Mouse (Mus musculus) heart, embryonic 11.5 days (tissue): ENCODE data around the gene Sgta. TPM values are rescaled to one million over a fixed set of nuclear protein-coding genes. Genes with fewer than 3 reads are reported as not detected.
"Not testable (repeated sequence)": the region's sequence is repeated elsewhere in the genome, so short reads cannot be mapped to it uniquely, and the experiment has no call there.

Source experiments
- ATAC-seq: fragments of 200-750 bp; cut with Nextera tagmentation; replicated peaks from 2 replicates; pipeline ENCODE4 v1.8.0; 2017; ENCODE audit warnings: moderate library complexity; ENCODE audit not compliant: insufficient number of reproducible peaks, low FRiP score, low TSS enrichment
- H3K27ac ChIP-seq: fragments of 300-500 bp; sonication (generic); 2 replicates; pipeline ENCODE4 v1.5.1; 2014; ENCODE audit warnings: mild to moderate bottlenecking, low read depth, low read length
- H3K27me3 ChIP-seq: fragments of 300-500 bp; sonication (generic); 2 replicates; pipeline ENCODE4 v1.6.1; 2014; ENCODE audit warnings: mild to moderate bottlenecking, low read length, mixed read lengths; ENCODE audit not compliant: control insufficient read depth, insufficient read depth
- H3K36me3 ChIP-seq: fragments of 300-500 bp; sonication (generic); 2 replicates; pipeline ENCODE4 v1.6.1; 2014; ENCODE audit warnings: mild to moderate bottlenecking, low read length, moderate library complexity, mixed read lengths; ENCODE audit not compliant: control insufficient read depth, insufficient read depth
- H3K4me1 ChIP-seq: fragments of 300-500 bp; sonication (generic); 2 replicates; pipeline ENCODE4 v1.6.1; 2014; ENCODE audit warnings: low read length; ENCODE audit not compliant: control insufficient read depth, insufficient read depth
- H3K4me2 ChIP-seq: fragments of 300-500 bp; sonication (generic); 2 replicates; pipeline ENCODE4 v1.6.1; 2014; ENCODE audit warnings: mild to moderate bottlenecking, moderate library complexity
- H3K4me3 ChIP-seq: fragments of 300-500 bp; sonication (generic); 2 replicates; pipeline ENCODE4 v1.5.1; 2014; ENCODE audit warnings: low read depth, low read length
- H3K9ac ChIP-seq: fragments of 300-500 bp; sonication (generic); 2 replicates; pipeline ENCODE4 v1.6.1; 2014; ENCODE audit warnings: mild to moderate bottlenecking, low read depth, low read length, moderate library complexity
- H3K9me3 ChIP-seq: fragments of 300-500 bp; sonication (generic); replicated peaks from 2 replicates; pipeline ENCODE4 v1.6.1; 2016; ENCODE audit warnings: low read length; ENCODE audit not compliant: control insufficient read depth
- WGBS: fragments of 180-500 bp; shearing (Covaris S2); extraction: QIAGEN DNeasy Blood & Tissue Kit; methylation state at CpG from one replicate; pipeline ENCODE4 v1.1.7; 2014; ENCODE audit not compliant: insufficient replicate concordance; 5-methylcytosine and 5-hydroxymethylcytosine counted together
- polyA plus RNA-seq: library from polyadenylated mRNA; unstranded; fragments of >200 nt; fragmentation: Nextera tagmentation; extraction: Ambion mirVana; gene quantifications from 2 replicates; pipeline ENCODE4 v1.2.1, GENCODE M21; 2014

Gene Sgta
- polyA plus RNA-seq, 1 experiment from 2014 or later: 130 TPM

DNA sequence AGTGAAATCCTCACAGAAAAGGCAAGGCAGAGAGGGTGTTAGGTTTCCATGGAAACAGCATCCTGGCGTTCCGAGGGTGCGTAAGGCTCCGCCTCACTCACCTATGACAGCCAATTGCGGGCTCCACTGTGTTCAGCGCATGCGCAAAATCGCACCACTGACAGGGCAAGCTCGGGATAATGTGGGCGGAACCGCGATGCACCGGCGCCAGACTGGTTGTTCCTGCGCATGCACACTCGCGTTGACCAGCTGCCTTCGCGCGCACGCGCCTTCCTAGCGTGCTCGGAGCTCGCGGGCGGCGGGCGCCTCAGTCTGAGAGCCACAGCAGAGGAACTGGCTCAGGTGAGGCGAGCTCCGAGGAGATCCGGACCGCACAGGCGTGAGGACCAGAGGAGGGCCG lies 9.9 kb upstream of the Sgta start, which contains the start of gene Thop1:
TSS of gene Thop1 (plus strand) at position 200 of the 400 bp plus-strand sequence.
- WGBS: under 1% methylated on average over 35 of the region's 35 CpGs
- Histone ChIP-seq H3K9ac (peak within 1 kb of the TSS; percentile 79), H3K4me1 (peaks cover 6% of the 10 kb centered on the region; the same call in 1 of the 2 replicates), H3K4me3 (peak within 1 kb of the TSS; percentile 63), H3K9me3 (no peaks in the 10 kb centered on the region), H3K36me3 (peaks cover 12% of the 10 kb centered on the region), H3K27me3 (no peaks in the 10 kb centered on the region), H3K4me2 (peak within 1 kb of the TSS; percentile 74), H3K27ac (no peak within 1 kb of the TSS)
- ATAC-seq: peak; percentile 84

DNA sequence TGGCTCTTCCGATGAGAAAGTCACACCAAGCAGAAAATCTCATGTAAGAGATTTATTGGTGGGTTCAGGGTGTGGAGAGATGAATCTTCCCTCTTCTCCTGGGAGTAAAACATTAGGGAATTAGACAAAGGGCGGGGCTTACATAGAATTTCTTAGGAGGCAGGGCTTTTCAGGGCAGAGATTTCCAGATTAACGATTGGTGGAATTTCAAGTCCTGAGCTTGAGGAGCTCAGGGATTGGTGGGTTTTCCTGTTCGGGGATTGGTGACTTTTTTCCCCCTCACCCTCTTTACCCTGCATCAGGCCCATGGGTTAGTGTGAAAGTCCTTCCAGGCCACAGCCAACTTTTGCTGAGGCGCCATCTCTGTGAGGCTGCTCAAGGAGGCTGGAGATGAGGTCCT lies 8.7 kb upstream of the Sgta start:
- peaks cover 8% of the 10 kb centered on the region for H3K36me3 ChIP-seq
- no peak overlapping the region for H3K27ac ChIP-seq
- no peak overlapping the region for H3K9ac ChIP-seq
- H3K27me3 ChIP-seq: no peaks in the 10 kb centered on the region
- H3K4me2 ChIP-seq: no peak overlapping the region
- no peaks in the 10 kb centered on the region for H3K9me3 ChIP-seq
- no peak for ATAC-seq
- peaks cover 6% of the 10 kb centered on the region; the same call in 1 of the 2 replicates for H3K4me1 ChIP-seq
- 68% methylated on average over 5 of the region's 5 CpGs for WGBS
- no peak overlapping the region for H3K4me3 ChIP-seq

DNA sequence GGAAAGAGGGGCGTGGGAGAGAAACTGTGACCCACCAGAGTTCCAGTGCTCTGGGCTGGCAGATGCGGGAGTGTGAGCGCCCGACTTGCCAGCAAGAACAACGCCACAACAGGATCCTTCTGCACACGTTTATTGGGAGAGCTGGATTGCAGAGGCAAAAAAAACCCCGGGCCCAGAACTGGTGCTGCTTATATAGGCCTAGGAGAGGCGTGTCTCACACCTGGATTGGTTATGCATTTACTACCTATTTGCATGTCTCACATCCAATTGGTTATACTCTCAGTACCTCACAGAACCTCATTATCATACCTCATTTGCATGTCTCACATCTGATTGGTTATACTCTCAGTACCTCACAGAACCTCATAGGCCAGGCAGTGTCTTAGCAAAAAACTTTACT lies 4.5 kb upstream of the Sgta start:
- not testable (repeated sequence) for ATAC-seq, H3K27me3 ChIP-seq, H3K9me3 ChIP-seq, H3K4me2 ChIP-seq, H3K36me3 ChIP-seq, H3K4me3 ChIP-seq, H3K9ac ChIP-seq, H3K4me1 ChIP-seq, H3K27ac ChIP-seq
- WGBS: 81% methylated on average over 8 of the region's 8 CpGs

DNA sequence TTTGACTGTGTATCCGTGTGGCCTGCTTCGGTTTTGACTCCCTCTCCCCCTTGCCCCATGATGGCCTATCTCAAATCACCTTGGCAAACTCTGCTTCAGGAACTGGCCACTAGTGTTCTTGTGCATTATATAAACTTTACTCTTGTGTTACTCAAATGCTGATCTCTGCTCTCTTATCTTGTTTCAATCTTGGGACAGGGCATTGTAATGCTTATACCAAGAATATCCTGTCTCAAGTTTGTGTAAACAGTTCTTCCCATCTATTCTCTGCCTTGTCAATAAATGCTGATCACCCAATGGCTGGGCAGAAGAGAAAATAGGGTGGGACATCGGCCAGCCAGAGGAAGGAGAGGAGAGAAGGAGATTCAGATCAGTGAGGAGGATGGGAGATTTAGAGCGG lies 2.7 kb upstream of the Sgta start:
- Histone ChIP-seq H3K4me1 (peaks cover 11% of the 10 kb centered on the region), H3K27me3 (no peaks in the 10 kb centered on the region), H3K4me2 (no peak overlapping the region), H3K36me3 (no peaks in the 10 kb centered on the region), H3K27ac (no peak overlapping the region), H3K9me3 (no peaks in the 10 kb centered on the region), H3K4me3 (no peak overlapping the region), H3K9ac (no peak overlapping the region)
- ATAC-seq: no peak
- WGBS: 61% methylated on average over 4 of the region's 4 CpGs

DNA sequence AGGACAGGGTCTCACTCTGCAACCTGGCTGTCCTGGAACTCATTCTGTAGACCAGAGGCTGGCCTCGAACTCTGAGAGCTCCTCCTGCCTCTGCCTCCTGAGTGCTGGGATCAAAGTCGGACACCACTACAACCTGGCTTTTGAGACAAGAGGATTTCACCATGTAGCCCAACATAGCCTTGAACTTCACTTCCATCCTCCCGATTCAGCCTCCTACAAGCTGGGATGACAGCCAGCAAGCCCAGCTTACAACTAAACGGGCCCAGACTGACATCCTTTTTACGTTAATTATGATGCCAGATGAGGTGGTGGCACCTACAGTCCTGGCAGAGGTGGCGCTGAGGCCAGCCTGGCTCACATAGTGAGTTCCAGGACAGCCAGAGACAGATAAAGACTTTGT lies 1.1 kb downstream of the Sgta start:
- H3K36me3 ChIP-seq: no peaks in the 10 kb centered on the region; the same call in 1 of the 2 replicates
- H3K27ac ChIP-seq: no peak overlapping the region
- H3K4me2 ChIP-seq: peak overlapping the region; percentile 87
- no peaks in the 10 kb centered on the region for H3K27me3 ChIP-seq
- 0 out of 2 replicates have a peak overlapping the region, but pooled peaks have one; percentile 81 for H3K9ac ChIP-seq
- peak overlapping the region; percentile 74 for H3K4me3 ChIP-seq
- WGBS: 83% methylated on average over 6 of the region's 6 CpGs
- peaks cover 16% of the 10 kb centered on the region for H3K4me1 ChIP-seq
- no peak for ATAC-seq
- no peaks in the 10 kb centered on the region for H3K9me3 ChIP-seq

DNA sequence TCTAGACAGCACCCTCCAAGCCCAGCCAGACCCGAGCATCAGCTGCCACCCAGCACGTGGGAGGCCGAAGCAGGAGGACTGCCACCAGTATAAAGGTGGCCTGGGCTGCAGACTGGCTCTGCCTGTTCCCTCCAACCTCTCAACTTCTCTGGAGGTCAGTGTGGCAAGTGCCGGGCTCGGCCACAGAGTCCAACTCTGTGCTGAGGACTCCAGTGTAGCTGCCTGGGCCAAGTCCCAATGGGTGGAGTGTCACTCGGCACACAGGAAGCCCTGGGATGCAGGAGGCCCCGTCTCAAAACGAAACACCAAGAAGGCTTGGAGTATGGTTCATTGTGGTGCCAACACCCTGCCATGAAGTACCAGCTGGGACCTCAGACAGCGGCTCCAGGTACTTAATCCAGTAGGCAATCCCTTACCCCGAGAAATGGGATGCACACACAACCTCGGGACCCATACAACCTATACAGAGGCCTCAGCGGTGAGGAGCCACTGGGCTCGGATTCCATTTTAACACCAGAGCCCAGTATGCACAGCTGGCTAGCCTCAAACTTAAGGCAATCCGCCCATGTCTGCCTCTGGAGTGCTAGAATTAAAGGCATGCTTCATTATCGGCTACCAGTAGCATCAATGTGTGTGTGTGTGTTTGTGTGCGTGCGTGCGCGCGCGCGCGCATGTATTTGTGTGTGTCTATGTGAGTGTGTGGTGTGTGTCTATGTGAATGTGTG lies 2.4 kb downstream of the Sgta start:
- Histone ChIP-seq H3K4me3 (no peak overlapping the region), H3K9ac (no peak overlapping the region), H3K4me1 (peaks cover 16% of the 10 kb centered on the region), H3K9me3 (no peaks in the 10 kb centered on the region), H3K36me3 (no peaks in the 10 kb centered on the region; the same call in 1 of the 2 replicates), H3K27ac (no peak overlapping the region), H3K27me3 (no peaks in the 10 kb centered on the region), H3K4me2 (no peak overlapping the region)
- WGBS: 91% methylated on average over 23 of the region's 23 CpGs
- ATAC-seq: no peak

DNA sequence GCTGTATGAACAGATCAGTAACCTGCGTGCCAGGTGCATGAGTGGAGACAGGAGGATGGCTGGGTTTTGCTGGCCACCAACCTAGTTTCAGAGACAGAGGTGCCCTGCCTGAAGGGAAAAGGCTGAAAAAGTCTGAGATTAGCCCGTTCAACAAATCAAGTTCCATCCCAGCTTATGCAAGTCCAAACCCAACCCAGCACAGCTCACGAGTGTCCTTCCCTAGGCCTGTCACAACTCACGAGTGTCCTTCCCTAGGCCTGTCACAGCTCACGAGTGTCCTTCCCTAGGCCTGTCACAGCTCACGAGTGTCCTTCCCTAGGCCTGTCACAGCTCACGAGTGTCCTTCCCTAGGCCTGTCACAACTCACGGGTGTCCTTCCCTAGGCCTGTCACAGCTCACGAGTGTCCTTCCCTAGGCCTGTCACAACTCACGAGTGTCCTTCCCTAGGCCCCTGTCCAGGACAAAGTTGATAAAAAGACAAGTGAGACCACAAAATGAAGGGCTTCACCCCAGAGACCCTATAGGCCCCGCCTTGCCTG lies 4.1 kb downstream of the Sgta start:
- peaks cover 16% of the 10 kb centered on the region for H3K4me1 ChIP-seq
- not testable (repeated sequence) for H3K27ac ChIP-seq, H3K9ac ChIP-seq, H3K4me2 ChIP-seq, H3K9me3 ChIP-seq, H3K36me3 ChIP-seq, H3K4me3 ChIP-seq, H3K27me3 ChIP-seq, ATAC-seq
- WGBS: 78% methylated on average over 11 of the region's 11 CpGs

DNA sequence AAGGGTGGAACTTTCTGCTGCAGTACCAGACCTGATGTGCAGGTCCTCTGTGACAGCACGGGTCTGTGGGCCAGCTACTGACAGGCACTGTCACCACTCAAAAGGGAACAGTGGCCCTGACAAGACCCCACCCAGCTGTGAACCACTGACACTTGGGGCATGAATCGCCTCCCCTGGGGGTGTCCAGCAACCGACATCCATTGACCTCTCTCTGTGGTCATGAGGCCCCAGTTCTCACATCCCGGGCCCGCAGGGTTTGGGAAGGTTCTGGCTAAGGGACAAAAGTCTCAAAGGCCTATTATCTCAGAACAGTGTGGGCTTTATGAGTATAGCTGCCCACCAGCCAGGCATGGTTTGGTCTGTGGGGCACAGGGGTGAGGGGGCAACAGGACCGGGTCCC lies 4.8 kb downstream of the Sgta start:
- Histone ChIP-seq H3K9me3 (no peaks in the 10 kb centered on the region), H3K4me2 (no peak overlapping the region), H3K4me1 (peaks cover 16% of the 10 kb centered on the region), H3K4me3 (no peak overlapping the region), H3K36me3 (peaks cover 15% of the 10 kb centered on the region), H3K27me3 (no peaks in the 10 kb centered on the region), H3K27ac (no peak overlapping the region), H3K9ac (0 out of 2 replicates have a peak overlapping the region, but pooled peaks have one; percentile 22)
- WGBS: 81% methylated on average over 6 of the region's 6 CpGs
- no peak for ATAC-seq

DNA sequence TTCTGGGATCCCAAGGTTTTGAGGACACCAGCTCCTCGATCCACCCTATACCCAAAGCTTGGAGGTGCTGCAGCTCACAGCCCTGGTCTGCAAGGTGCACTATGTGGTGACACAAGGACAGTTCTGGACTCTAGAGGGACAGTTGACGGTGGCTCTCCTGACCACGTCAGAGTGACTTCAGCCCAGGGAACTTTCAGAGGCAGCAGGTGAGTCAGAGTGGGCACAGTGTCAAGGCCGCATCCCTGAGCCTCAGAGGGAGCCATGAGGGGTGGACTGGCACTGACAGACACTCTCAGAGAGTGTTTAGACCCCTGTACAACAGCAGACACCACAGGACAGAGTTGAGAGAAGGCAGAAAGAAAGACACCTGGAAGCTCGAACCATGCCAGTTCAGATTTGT lies 7.4 kb downstream of the Sgta start:
- peaks cover 38% of the 10 kb centered on the region for H3K36me3 ChIP-seq
- H3K4me1 ChIP-seq: 0 out of 2 replicates have a peak, but pooled peaks cover 3% of the 10 kb centered on the region
- H3K27ac ChIP-seq: no peak overlapping the region
- H3K4me3 ChIP-seq: no peak overlapping the region
- no peak overlapping the region for H3K9ac ChIP-seq
- no peak for ATAC-seq
- no peak overlapping the region for H3K4me2 ChIP-seq
- no peaks in the 10 kb centered on the region for H3K9me3 ChIP-seq
- WGBS: 87% methylated on average over 5 of the region's 5 CpGs
- H3K27me3 ChIP-seq: no peaks in the 10 kb centered on the region
